Mouse (Mus musculus): ENCODE measurements at regions not wholly inside any gene's neighbourhood (a gene's known extent, or its start where the extent isn't known, plus 50 kb on each side); places are given as distances from the start of the nearest gene placed in this dataset.

DNA sequence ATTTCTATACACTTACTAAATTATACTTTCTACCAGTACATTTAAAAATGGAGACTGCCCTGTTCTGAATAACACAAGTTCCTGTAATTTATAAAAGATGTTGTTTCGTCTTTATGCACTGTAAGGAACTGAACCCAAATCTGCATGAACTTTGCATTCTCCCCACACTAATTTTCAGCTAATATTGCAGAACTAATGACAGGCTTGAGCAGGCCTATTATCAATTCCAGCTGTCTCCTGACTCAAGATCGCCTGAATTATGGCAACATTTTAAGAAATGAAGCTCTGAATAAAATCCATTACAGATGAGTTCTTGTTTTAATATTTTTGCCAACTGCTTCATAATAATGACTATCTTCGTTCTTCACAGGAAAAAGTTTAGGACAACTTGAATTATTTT lies 1427.0 kb downstream of the Efnb2 start:
- no peaks in the 10 kb centered on the region for H3K9me3 ChIP-seq (ENCODE audit: control insufficient read depth, low read length)
- no peaks in the 10 kb centered on the region for H3K36me3 ChIP-seq (ENCODE audit: control insufficient read depth, insufficient read depth, low read length)
- no peaks in the 10 kb centered on the region for H3K27me3 ChIP-seq (replicated peaks; ENCODE audit: control insufficient read depth, insufficient read depth, low read length)
- DNase-seq (ENCODE audit: low spot score): no peak
- no peak overlapping the region for H3K9ac ChIP-seq (ENCODE audit: low read length)
- H3K4me2 ChIP-seq (ENCODE audit: low read length): no peak overlapping the region
- H3K4me1 ChIP-seq (replicated peaks; ENCODE audit: control insufficient read depth, insufficient read depth, low read length): peaks cover 8% of the 10 kb centered on the region; the same call in 1 of the 2 replicates
- 78% methylated on average over 3 of the region's 3 CpGs for WGBS
- H3K4me3 ChIP-seq (ENCODE audit: low read depth, low read length): no peak overlapping the region
- no peak for ATAC-seq (replicated peaks; ENCODE audit: low FRiP score, low TSS enrichment, low read depth)
- no peak overlapping the region for H3K27ac ChIP-seq (ENCODE audit: low read depth)

DNA sequence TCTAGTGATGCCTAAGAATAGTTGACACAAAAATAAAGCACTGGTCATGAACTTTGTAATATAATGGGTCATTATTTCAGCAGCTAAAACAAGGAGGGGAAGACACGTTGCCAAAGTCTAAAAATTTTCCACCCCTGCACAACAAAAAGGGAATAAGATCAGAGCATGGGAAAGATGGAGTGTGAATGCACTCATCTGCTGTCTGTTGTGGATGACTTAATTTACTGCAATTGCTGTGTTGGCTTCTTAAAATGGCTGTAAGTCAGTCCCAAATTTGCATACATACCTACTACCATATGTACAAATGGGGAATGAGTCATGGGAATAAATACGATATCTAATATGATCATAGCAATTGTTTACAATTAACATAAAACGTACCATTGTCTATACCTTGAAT lies 1441.7 kb downstream of the Efnb2 start:
- H3K4me3 ChIP-seq (ENCODE audit: low read depth, low read length): no peak overlapping the region
- whole genome bisulfite sequencing: 85% methylated on average over 3 of the region's 3 CpGs

GRCm38 (mm10) chr8:7207178-7207577 lies 1453.9 kb downstream of the Efnb2 start:
- no peak overlapping the region for H3K9ac ChIP-seq (ENCODE audit: low read length)
- ATAC-seq (replicated peaks; ENCODE audit: low FRiP score, low TSS enrichment, low read depth) (no peak), DNase-seq (ENCODE audit: low spot score) (no peak)
- no peaks in the 10 kb centered on the region for H3K36me3 ChIP-seq (ENCODE audit: control insufficient read depth, insufficient read depth, low read length)
- H3K27me3 ChIP-seq (replicated peaks; ENCODE audit: control insufficient read depth, insufficient read depth, low read length): no peaks in the 10 kb centered on the region
- no peak overlapping the region for H3K4me2 ChIP-seq (ENCODE audit: low read length)
- WGBS: 29% methylated on average over 3 of the region's 3 CpGs
- H3K4me3 ChIP-seq (ENCODE audit: low read depth, low read length): no peak overlapping the region
- no peak overlapping the region for H3K27ac ChIP-seq (ENCODE audit: low read depth)
- H3K4me1 ChIP-seq (replicated peaks; ENCODE audit: control insufficient read depth, insufficient read depth, low read length): no peaks in the 10 kb centered on the region
- no peaks in the 10 kb centered on the region for H3K9me3 ChIP-seq (ENCODE audit: control insufficient read depth, low read length)

More for the DNA sequence above, 1441.7 kb downstream of the Efnb2 start:
- Histone ChIP-seq H3K27me3 (replicated peaks; ENCODE audit: control insufficient read depth, insufficient read depth, low read length) (no peaks in the 10 kb centered on the region), H3K9me3 (ENCODE audit: control insufficient read depth, low read length) (no peaks in the 10 kb centered on the region), H3K4me1 (replicated peaks; ENCODE audit: control insufficient read depth, insufficient read depth, low read length) (no peaks in the 10 kb centered on the region), H3K4me2 (ENCODE audit: low read length) (no peak overlapping the region), H3K27ac (ENCODE audit: low read depth) (no peak overlapping the region), H3K36me3 (ENCODE audit: control insufficient read depth, insufficient read depth, low read length) (no peaks in the 10 kb centered on the region), H3K9ac (ENCODE audit: low read length) (no peak overlapping the region)
- ATAC-seq (replicated peaks; ENCODE audit: low FRiP score, low TSS enrichment, low read depth) (no peak), DNase-seq (ENCODE audit: low spot score) (no peak)

DNA sequence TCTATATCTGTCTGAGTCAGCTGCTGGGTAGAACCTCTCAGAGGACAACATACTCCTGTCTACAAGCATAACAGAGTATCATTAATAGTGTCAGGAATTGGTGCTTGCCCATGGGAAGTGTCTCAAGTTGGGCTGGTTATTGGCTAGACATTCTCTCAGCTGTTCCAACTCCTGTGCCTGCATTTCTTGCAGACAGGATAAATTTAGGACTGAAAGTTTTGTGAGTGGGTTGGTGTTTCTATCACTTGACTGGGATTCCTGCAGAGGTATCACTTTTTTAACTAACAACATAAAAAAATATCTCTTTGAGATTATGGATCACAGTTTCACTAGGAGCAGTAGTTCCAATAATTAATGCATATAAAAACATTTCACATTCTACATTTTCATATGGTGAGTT lies 1454.4 kb downstream of the Efnb2 start:
- no peaks in the 10 kb centered on the region for H3K27me3 ChIP-seq (replicated peaks; ENCODE audit: control insufficient read depth, insufficient read depth, low read length)
- no peaks in the 10 kb centered on the region for H3K36me3 ChIP-seq (ENCODE audit: control insufficient read depth, insufficient read depth, low read length)
- H3K4me3 ChIP-seq (ENCODE audit: low read depth, low read length): no peak overlapping the region
- H3K4me1 ChIP-seq (replicated peaks; ENCODE audit: control insufficient read depth, insufficient read depth, low read length): no peaks in the 10 kb centered on the region
- ATAC-seq (replicated peaks; ENCODE audit: low FRiP score, low TSS enrichment, low read depth) (no peak), DNase-seq (ENCODE audit: low spot score) (no peak)
- no peak overlapping the region for H3K27ac ChIP-seq (ENCODE audit: low read depth)
- no peaks in the 10 kb centered on the region for H3K9me3 ChIP-seq (ENCODE audit: control insufficient read depth, low read length)
- H3K4me2 ChIP-seq (ENCODE audit: low read length): no peak overlapping the region
- H3K9ac ChIP-seq (ENCODE audit: low read length): no peak overlapping the region

DNA sequence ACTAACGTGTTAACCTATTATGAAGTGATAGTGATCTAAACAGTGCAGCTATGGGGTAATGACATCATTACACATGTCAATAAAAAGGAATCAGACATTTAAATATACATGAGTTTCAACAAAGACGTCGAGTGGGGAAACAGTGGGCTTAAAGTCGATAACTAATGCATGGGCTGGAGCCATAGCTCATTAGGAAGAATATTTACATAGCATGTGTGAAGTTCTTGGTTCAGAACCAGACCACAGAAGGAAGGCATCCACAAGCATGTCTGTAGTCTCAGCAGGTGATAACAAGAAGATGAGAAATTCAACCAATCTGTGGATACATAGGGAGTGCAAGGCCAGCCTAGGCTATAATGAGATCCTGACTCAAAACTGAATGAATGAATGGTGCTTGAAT lies 1456.0 kb downstream of the Efnb2 start:
- no peak overlapping the region for H3K27ac ChIP-seq (ENCODE audit: low read depth)
- WGBS: 79% methylated on average over 4 of the region's 4 CpGs
- no peak for ATAC-seq (replicated peaks; ENCODE audit: low FRiP score, low TSS enrichment, low read depth)
- H3K27me3 ChIP-seq (replicated peaks; ENCODE audit: control insufficient read depth, insufficient read depth, low read length): no peaks in the 10 kb centered on the region
- H3K4me1 ChIP-seq (replicated peaks; ENCODE audit: control insufficient read depth, insufficient read depth, low read length): no peaks in the 10 kb centered on the region
- no peak overlapping the region for H3K4me2 ChIP-seq (ENCODE audit: low read length)
- DNase-seq (ENCODE audit: low spot score): no peak
- H3K36me3 ChIP-seq (ENCODE audit: control insufficient read depth, insufficient read depth, low read length): no peaks in the 10 kb centered on the region
- H3K9me3 ChIP-seq (ENCODE audit: control insufficient read depth, low read length): no peaks in the 10 kb centered on the region
- no peak overlapping the region for H3K4me3 ChIP-seq (ENCODE audit: low read depth, low read length)
- no peak overlapping the region for H3K9ac ChIP-seq (ENCODE audit: low read length)

GRCm38 (mm10) chr8:7190726-7191125 lies 1470.3 kb downstream of the Efnb2 start:
- DNase-seq (ENCODE audit: low spot score): no peak
- no peak for ATAC-seq (replicated peaks; ENCODE audit: low FRiP score, low TSS enrichment, low read depth)
- Histone ChIP-seq H3K36me3 (ENCODE audit: control insufficient read depth, insufficient read depth, low read length) (no peaks in the 10 kb centered on the region), H3K27me3 (replicated peaks; ENCODE audit: control insufficient read depth, insufficient read depth, low read length) (no peaks in the 10 kb centered on the region), H3K9ac (ENCODE audit: low read length) (no peak overlapping the region), H3K27ac (ENCODE audit: low read depth) (no peak overlapping the region), H3K4me1 (replicated peaks; ENCODE audit: control insufficient read depth, insufficient read depth, low read length) (no peaks in the 10 kb centered on the region), H3K4me3 (ENCODE audit: low read depth, low read length) (no peak overlapping the region), H3K9me3 (ENCODE audit: control insufficient read depth, low read length) (no peaks in the 10 kb centered on the region), H3K4me2 (ENCODE audit: low read length) (no peak overlapping the region)

- Histone ChIP-seq H3K4me1 (replicated peaks; ENCODE audit: control insufficient read depth, insufficient read depth, low read length) (no peaks in the 10 kb centered on the region), H3K27ac (ENCODE audit: low read depth) (no peak overlapping the region), H3K9ac (ENCODE audit: low read length) (no peak overlapping the region), H3K36me3 (ENCODE audit: control insufficient read depth, insufficient read depth, low read length) (no peaks in the 10 kb centered on the region), H3K27me3 (replicated peaks; ENCODE audit: control insufficient read depth, insufficient read depth, low read length) (no peaks in the 10 kb centered on the region), H3K4me3 (ENCODE audit: low read depth, low read length) (no peak overlapping the region), H3K4me2 (ENCODE audit: low read length) (no peak overlapping the region), H3K9me3 (ENCODE audit: control insufficient read depth, low read length) (no peaks in the 10 kb centered on the region)
- WGBS: 96% methylated on average over 5 of the region's 5 CpGs
- DNase-seq (ENCODE audit: low spot score): no peak
- ATAC-seq (replicated peaks; ENCODE audit: low FRiP score, low TSS enrichment, low read depth): no peak
These were observed 1497.7 kb downstream of the Efnb2 start for GRCm38 (mm10) chr8:7163361-7163760.

GRCm38 (mm10) chr8:7131746-7132145 lies 1529.3 kb downstream of the Efnb2 start:
- Histone ChIP-seq H3K4me3 (ENCODE audit: low read depth, low read length) (no peak overlapping the region), H3K9me3 (ENCODE audit: control insufficient read depth, low read length) (no peaks in the 10 kb centered on the region), H3K27me3 (replicated peaks; ENCODE audit: control insufficient read depth, insufficient read depth, low read length) (no peaks in the 10 kb centered on the region), H3K4me2 (ENCODE audit: low read length) (no peak overlapping the region; the same call in 1 of the 2 replicates), H3K9ac (ENCODE audit: low read length) (no peak overlapping the region), H3K4me1 (replicated peaks; ENCODE audit: control insufficient read depth, insufficient read depth, low read length) (no peaks in the 10 kb centered on the region), H3K36me3 (ENCODE audit: control insufficient read depth, insufficient read depth, low read length) (no peaks in the 10 kb centered on the region), H3K27ac (ENCODE audit: low read depth) (no peak overlapping the region)
- ATAC-seq (replicated peaks; ENCODE audit: low FRiP score, low TSS enrichment, low read depth): no peak
- WGBS: 33% methylated on average over 4 of the region's 4 CpGs
- DNase-seq (ENCODE audit: low spot score): no peak

- H3K4me1 ChIP-seq (replicated peaks; ENCODE audit: control insufficient read depth, insufficient read depth, low read length): no peaks in the 10 kb centered on the region
- no peaks in the 10 kb centered on the region for H3K36me3 ChIP-seq (ENCODE audit: control insufficient read depth, insufficient read depth, low read length)
- DNase-seq (ENCODE audit: low spot score) (no peak), ATAC-seq (replicated peaks; ENCODE audit: low FRiP score, low TSS enrichment, low read depth) (no peak)
- no peak overlapping the region for H3K27ac ChIP-seq (ENCODE audit: low read depth)
- no peaks in the 10 kb centered on the region for H3K27me3 ChIP-seq (replicated peaks; ENCODE audit: control insufficient read depth, insufficient read depth, low read length)
- H3K4me3 ChIP-seq (ENCODE audit: low read depth, low read length): no peak overlapping the region
- H3K9me3 ChIP-seq (ENCODE audit: control insufficient read depth, low read length): no peaks in the 10 kb centered on the region
- no peak overlapping the region for H3K4me2 ChIP-seq (ENCODE audit: low read length)
- no peak overlapping the region for H3K9ac ChIP-seq (ENCODE audit: low read length)
These were observed 1552.2 kb downstream of the Efnb2 start for GRCm38 (mm10) chr8:7108849-7109248.
